12 mouse cellular contexts compared by ENCODE assay signal in genomic region chr5:124450641-124451340, GRCm38 (mm10). TPM values are rescaled to one million over a fixed set of nuclear protein-coding genes. Genes with fewer than 3 reads are reported as not detected.
DNase-seq lines count a peak whose midpoint lies in the region; ATAC-seq and TF ChIP-seq lines count a peak whose summit lies in the region.
"Had no signal": no experiment of that assay in that cellular context is flagged by ENCODE, and none has a peak within 500 bp of the region (broad histone marks: within the 10 kb centered on the region; RNA-seq: fewer than 3 reads in every experiment).

No protein-coding gene starts in this region.

- ATAC-seq in kidney, embryonic 16.5 days (ENCODE audit: low FRiP score, low TSS enrichment), result no peak
- ATAC-seq in erythroid progenitor cell, adult 5-6 weeks (replicated peaks; ENCODE audit: low FRiP score, poor library complexity, severe bottlenecking), result 0 out of 2 replicates have a peak, but pooled peaks have one; percentile 20
- ATAC-seq in liver, embryonic 16.5 days (ENCODE audit: low read depth), result peak; percentile 68

- TF ChIP-seq CTCF in cortical plate, adult 2 months (IDR thresholded peaks at IDR 0.05; ENCODE audit: extremely low read depth, insufficient read depth, low read length), result no peak

- no peak overlapping the region for H3K4me3 ChIP-seq in kidney, embryonic 16.5 days (ENCODE audit: low read length)
- no peak overlapping the region for H3K4me3 ChIP-seq in cortical plate, adult 2 months (ENCODE audit: insufficient read depth, low read length)
- peak overlapping the region; percentile 9; the same call in 1 of the 2 replicates for H3K4me3 ChIP-seq in liver, embryonic 16.5 days (ENCODE audit: low read depth, low read length)
- H3K4me3 ChIP-seq: lung, embryonic 15.5 days had no signal

- H3K27ac ChIP-seq in kidney, embryonic 16.5 days (ENCODE audit: low read length), result no peak overlapping the region
- H3K27ac ChIP-seq in cortical plate, adult 2 months (ENCODE audit: insufficient read depth, low read length), result peak overlapping the region; percentile 42; the same call in 1 of the 2 replicates
- peak overlapping the region; percentile 81 for H3K27ac ChIP-seq in liver, embryonic 16.5 days (ENCODE audit: low read length)
- H3K27ac ChIP-seq: lung, embryonic 15.5 days had no signal

- H3K9me3 ChIP-seq in kidney, embryonic 16.5 days (ENCODE audit: low read length), result no peaks in the 10 kb centered on the region
- no peaks in the 10 kb centered on the region for H3K9me3 ChIP-seq in liver, embryonic 16.5 days (replicated peaks; ENCODE audit: control insufficient read depth, low read length)
- H3K9me3 ChIP-seq: lung, embryonic 15.5 days had no signal

- DNase-seq in kidney, adult 18-20 months, result peak; percentile 37
- no peak for DNase-seq in spleen, adult 18-20 months
- no peak for DNase-seq in natural killer cell, adult 2 months (ENCODE audit: low spot score in 2 of 2)
- DNase-seq: adrenal gland, postnatal 25 days; cerebellum, adult 8-10 months; layer of hippocampus, postnatal 36 days; thymus, adult 2 months had no signal

- no peak for TF ChIP-seq POLR2A in cortical plate, adult 2 months (IDR thresholded peaks at IDR 0.05; ENCODE audit: extremely low read depth, insufficient read depth, low read length)

- H3K27me3 ChIP-seq in kidney, embryonic 16.5 days (ENCODE audit: insufficient read depth, low read length), result no peaks in the 10 kb centered on the region
- H3K27me3 ChIP-seq in liver, embryonic 16.5 days (ENCODE audit: control insufficient read depth, insufficient read depth, low read depth, low read length), result no peaks in the 10 kb centered on the region
- H3K27me3 ChIP-seq: lung, embryonic 15.5 days had no signal

- H3K36me3 ChIP-seq in kidney, embryonic 16.5 days (ENCODE audit: insufficient read depth, low read length), result peaks cover 70% of the 10 kb centered on the region
- peaks cover 66% of the 10 kb centered on the region for H3K36me3 ChIP-seq in liver, embryonic 16.5 days (ENCODE audit: control insufficient read depth, insufficient read depth)

- H3K4me1 ChIP-seq in kidney, embryonic 16.5 days (ENCODE audit: insufficient read depth, low read length), result peaks cover 12% of the 10 kb centered on the region
- peaks cover 20% of the 10 kb centered on the region for H3K4me1 ChIP-seq in cortical plate, adult 2 months (ENCODE audit: control insufficient read depth, insufficient read depth, low read length)
- peaks cover 59% of the 10 kb centered on the region for H3K4me1 ChIP-seq in liver, embryonic 16.5 days (ENCODE audit: control insufficient read depth, low read depth, low read length)

- H3K9ac ChIP-seq in kidney, embryonic 16.5 days (replicated peaks; ENCODE audit: low read length), result no peak overlapping the region
- peak overlapping the region; percentile 23 for H3K9ac ChIP-seq in liver, embryonic 16.5 days (ENCODE audit: low read depth, low read length)
- H3K9ac ChIP-seq: lung, embryonic 15.5 days had no signal

- 70% methylated on average over 16 of the region's 16 CpGs for WGBS in kidney, embryonic 16.5 days
- 51% methylated on average over 16 of the region's 16 CpGs for WGBS in liver, embryonic 16.5 days (ENCODE audit: insufficient replicate concordance)

- H3K4me2 ChIP-seq in kidney, embryonic 16.5 days (replicated peaks; ENCODE audit: low read depth, low read length), result no peak overlapping the region
- peak overlapping the region; percentile 39 for H3K4me2 ChIP-seq in liver, embryonic 16.5 days (ENCODE audit: low read depth, low read length)
- H3K4me2 ChIP-seq: lung, embryonic 15.5 days had no signal

RNA-seq across cellular contexts. Expression of gene Kmt5a, which starts 11.1 kb away (rescaled TPM):
- 30.7 and 38.1 TPM in 2 replicates for polyA plus RNA-seq in kidney, embryonic 16.5 days (2015; fragmentation: Nextera tagmentation; extraction: Ambion mirVana)
- 51.9 and 54.9 TPM in 2 replicates for polyA plus RNA-seq in cortical plate, adult 2 months (2012; rRNA removed)
- total RNA-seq in erythroid progenitor cell, adult 5-6 weeks (2015; ENCODE audit: low replicate concordance), result 307 and 377 TPM in 2 replicates
- total RNA-seq in erythroid progenitor cell, adult 5-6 weeks (2017; ENCODE audit: low replicate concordance), result 344 and 488 TPM in 2 replicates
- 39.6 and 41.5 TPM in 2 replicates for polyA plus RNA-seq in liver, embryonic 16.5 days (2015; fragmentation: Nextera tagmentation; extraction: Ambion mirVana)

RNA-seq across cellular contexts. Expression of gene Sbno1, which starts 25.0 kb away (rescaled TPM):
- 72.7 and 94.8 TPM in 2 replicates for polyA plus RNA-seq in kidney, embryonic 16.5 days (2015; fragmentation: Nextera tagmentation; extraction: Ambion mirVana)
- polyA plus RNA-seq in cortical plate, adult 2 months (2012; rRNA removed), result 56.4 and 57.2 TPM in 2 replicates
- total RNA-seq in erythroid progenitor cell, adult 5-6 weeks (2015; ENCODE audit: low replicate concordance), result 43.6 and 59.9 TPM in 2 replicates
- total RNA-seq in erythroid progenitor cell, adult 5-6 weeks (2017; ENCODE audit: low replicate concordance), result 84.5 and 106 TPM in 2 replicates
- 34.5 and 36.2 TPM in 2 replicates for polyA plus RNA-seq in liver, embryonic 16.5 days (2015; fragmentation: Nextera tagmentation; extraction: Ambion mirVana)

RNA-seq across cellular contexts. Expression of gene Rilpl2, which starts 27.4 kb away (rescaled TPM):
- 34.7 and 36.8 TPM in 2 replicates for polyA plus RNA-seq in kidney, embryonic 16.5 days (2015; fragmentation: Nextera tagmentation; extraction: Ambion mirVana)
- 26.9 and 27.1 TPM in 2 replicates for polyA plus RNA-seq in cortical plate, adult 2 months (2012; rRNA removed)
- 7.1 and 7.9 TPM in 2 replicates for total RNA-seq in erythroid progenitor cell, adult 5-6 weeks (2015; ENCODE audit: low replicate concordance)
- total RNA-seq in erythroid progenitor cell, adult 5-6 weeks (2017; ENCODE audit: low replicate concordance), result 5.3 and 7.0 TPM in 2 replicates
- polyA plus RNA-seq in liver, embryonic 16.5 days (2015; fragmentation: Nextera tagmentation; extraction: Ambion mirVana), result 8.4 and 9.3 TPM in 2 replicates

RNA-seq across cellular contexts. Expression of gene Snrnp35, which starts 32.1 kb away (rescaled TPM):
- 27.4 and 29.4 TPM in 2 replicates for polyA plus RNA-seq in kidney, embryonic 16.5 days (2015; fragmentation: Nextera tagmentation; extraction: Ambion mirVana)
- polyA plus RNA-seq in cortical plate, adult 2 months (2012; rRNA removed), result 11.5 TPM in 2 replicates
- 1.7 and 7.9 TPM in 2 replicates for total RNA-seq in erythroid progenitor cell, adult 5-6 weeks (2015; ENCODE audit: low replicate concordance)
- 9.0 TPM in 1 of 2 replicates, not detected in the other for total RNA-seq in erythroid progenitor cell, adult 5-6 weeks (2017; ENCODE audit: low replicate concordance)
- polyA plus RNA-seq in liver, embryonic 16.5 days (2015; fragmentation: Nextera tagmentation; extraction: Ambion mirVana), result 9.2 and 9.9 TPM in 2 replicates
